Mouse (Mus musculus) bone marrow, adult 2 months (tissue): Measurements from ENCODE around the gene Tpd52l2.

ENCODE experiments used
- CTCF ChIP-seq: fragments of 200-500 bp; IDR thresholded peaks from 2 replicates; pipeline ENCODE4 v1.5.1; 2011; ENCODE audit warnings: low read length, control low read depth; ENCODE audit not compliant: control insufficient read depth, insufficient read depth
- POLR2A ChIP-seq: fragments of 200-500 bp; IDR thresholded peaks from 2 replicates; pipeline ENCODE4 v1.6.1; 2011; ENCODE audit warnings: low read depth, mild to moderate bottlenecking, control low read depth, low read length, borderline replicate concordance; ENCODE audit not compliant: control insufficient read depth

- no peak for TF ChIP-seq CTCF
- no peak for TF ChIP-seq POLR2A
Measured at GRCm38 (mm10) chr2:181457831-181458230, 39.1 kb upstream of the Tpd52l2 start.
